Mouse (Mus musculus) hindbrain, embryonic 10.5 days (tissue): ENCODE data around the gene Cps1. TPM values are rescaled to one million over a fixed set of nuclear protein-coding genes. Genes with fewer than 3 reads are reported as not detected.

Experiments used
- DNase-seq: peaks from one replicate; pipeline ENCODE4 v3.0.0-alpha.2; 2017; ENCODE audit warnings: low spot score
- H3K27ac ChIP-seq: fragments of 300-500 bp; sonication (generic); 2 replicates; pipeline ENCODE4 v1.5.1; 2016; ENCODE audit warnings: mild to moderate bottlenecking, moderate library complexity
- H3K27me3 ChIP-seq: fragments of 300-500 bp; sonication (generic); 2 replicates; pipeline ENCODE4 v1.6.1; 2016; ENCODE audit warnings: mild to moderate bottlenecking; ENCODE audit not compliant: poor library complexity, insufficient read depth, severe bottlenecking
- H3K36me3 ChIP-seq: fragments of 300-500 bp; sonication (generic); 2 replicates; pipeline ENCODE4 v1.6.1; 2016; ENCODE audit warnings: mild to moderate bottlenecking, moderate library complexity
- H3K4me1 ChIP-seq: fragments of 300-500 bp; sonication (generic); replicated peaks from 2 replicates; pipeline ENCODE4 v1.6.1; 2016; ENCODE audit warnings: mild to moderate bottlenecking
- H3K4me3 ChIP-seq: fragments of 300-500 bp; sonication (generic); 2 replicates; pipeline ENCODE4 v1.5.1; 2016; ENCODE audit warnings: mild to moderate bottlenecking, moderate library complexity
- H3K9me3 ChIP-seq: fragments of 300-500 bp; sonication (generic); 2 replicates; pipeline ENCODE4 v1.6.1; 2016; ENCODE audit warnings: mild to moderate bottlenecking, moderate library complexity
- WGBS: fragments of 180-500 bp; shearing (Covaris S2); methylation state at CpG from one replicate; pipeline ENCODE4 v1.1.7; 2016; 5-methylcytosine and 5-hydroxymethylcytosine counted together
- polyA plus RNA-seq: library from polyadenylated mRNA; unstranded; fragments of >200 nt; fragmentation: Nextera tagmentation; extraction: Ambion mirVana; gene quantifications from 2 replicates; pipeline ENCODE4 v1.2.1, GENCODE M21; 2016

Gene Cps1
- polyA plus RNA-seq, 1 experiment from 2014 or later: not detected

GRCm38 (mm10) chr1:67151246-67151645 lies 28.4 kb downstream of the Cps1 start:
- no peaks in the 10 kb centered on the region for H3K27me3 ChIP-seq
- no peak for DNase-seq
- no peak overlapping the region for H3K27ac ChIP-seq
- no peaks in the 10 kb centered on the region for H3K4me1 ChIP-seq
- 0 out of 2 replicates have a peak, but pooled peaks cover 6% of the 10 kb centered on the region for H3K9me3 ChIP-seq
- no peaks in the 10 kb centered on the region for H3K36me3 ChIP-seq
- WGBS: 89% methylated on average over 3 of the region's 3 CpGs
- no peak overlapping the region for H3K4me3 ChIP-seq

DNA sequence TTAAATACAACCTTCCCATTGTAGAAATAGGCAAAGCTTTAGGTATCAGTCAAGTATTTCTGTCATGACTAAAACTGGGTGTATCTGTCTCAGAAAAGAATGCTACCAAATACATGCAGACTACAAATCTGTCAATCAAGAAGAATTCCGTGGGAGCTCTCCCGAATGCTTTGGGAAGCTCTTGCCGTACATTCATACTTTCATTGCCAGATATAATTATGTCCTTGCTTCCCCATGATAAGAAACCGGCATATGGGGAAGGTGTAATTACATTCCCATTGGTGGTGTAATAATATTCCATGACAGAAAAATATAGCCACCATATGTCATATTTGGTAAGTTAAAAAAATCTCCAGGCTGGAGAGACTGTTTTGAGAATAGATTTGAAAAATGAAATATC lies 44.5 kb downstream of the Cps1 start:
- H3K27ac ChIP-seq: no peak overlapping the region
- H3K27me3 ChIP-seq: no peaks in the 10 kb centered on the region
- H3K4me1 ChIP-seq: no peaks in the 10 kb centered on the region
- WGBS: 92% methylated on average over 4 of the region's 4 CpGs
- DNase-seq: no peak
- no peaks in the 10 kb centered on the region for H3K36me3 ChIP-seq
- H3K4me3 ChIP-seq: no peak overlapping the region
- H3K9me3 ChIP-seq: no peaks in the 10 kb centered on the region

- no peaks in the 10 kb centered on the region for H3K4me1 ChIP-seq
- 19% methylated on average over 7 of the region's 7 CpGs for WGBS
- no peaks in the 10 kb centered on the region for H3K27me3 ChIP-seq
- DNase-seq: peak; percentile 63
- H3K27ac ChIP-seq: no peak overlapping the region
- H3K36me3 ChIP-seq: no peaks in the 10 kb centered on the region
- no peak overlapping the region for H3K4me3 ChIP-seq
- no peaks in the 10 kb centered on the region for H3K9me3 ChIP-seq
Observed at GRCm38 (mm10) chr1:67181165-67181564, 58.3 kb downstream of the Cps1 start.

- no peak overlapping the region for H3K4me3 ChIP-seq
- H3K9me3 ChIP-seq: no peaks in the 10 kb centered on the region
- 91% methylated on average over 7 of the region's 7 CpGs for WGBS
- H3K27ac ChIP-seq: no peak overlapping the region
- no peaks in the 10 kb centered on the region for H3K4me1 ChIP-seq
- H3K27me3 ChIP-seq: no peaks in the 10 kb centered on the region
- no peaks in the 10 kb centered on the region for H3K36me3 ChIP-seq
- no peak for DNase-seq
Observed at GRCm38 (mm10) chr1:67182201-67182600, 59.4 kb downstream of the Cps1 start.

- H3K27me3 ChIP-seq: no peaks in the 10 kb centered on the region
- H3K4me1 ChIP-seq: no peaks in the 10 kb centered on the region
- 86% methylated on average over 6 of the region's 6 CpGs for WGBS
- H3K4me3 ChIP-seq: no peak overlapping the region
- H3K27ac ChIP-seq: no peak overlapping the region
- DNase-seq: no peak
- no peaks in the 10 kb centered on the region for H3K9me3 ChIP-seq
- H3K36me3 ChIP-seq: no peaks in the 10 kb centered on the region
Observed at GRCm38 (mm10) chr1:67183532-67183931, 60.7 kb downstream of the Cps1 start.

DNA sequence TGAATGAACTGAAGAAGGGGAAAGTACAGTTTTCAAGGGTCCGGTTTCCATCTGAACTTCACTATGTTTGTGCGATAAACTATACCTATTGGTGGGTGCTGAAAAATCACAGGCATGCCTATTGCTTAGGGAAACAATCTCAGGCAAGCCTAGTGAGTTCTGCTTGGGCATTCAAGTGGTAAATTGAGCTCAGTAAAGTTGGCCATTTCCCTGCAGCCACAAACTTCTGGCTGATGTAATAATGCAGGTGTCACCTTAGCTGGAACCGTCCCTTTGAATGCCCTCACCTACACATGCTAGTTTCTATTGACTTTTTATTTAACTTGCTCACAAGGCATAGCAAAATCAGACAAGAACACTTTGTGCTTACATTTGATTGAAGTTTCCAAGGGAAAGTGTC lies 61.3 kb downstream of the Cps1 start:
- H3K27me3 ChIP-seq: no peaks in the 10 kb centered on the region
- H3K9me3 ChIP-seq: no peaks in the 10 kb centered on the region
- no peak overlapping the region for H3K4me3 ChIP-seq
- H3K4me1 ChIP-seq: no peaks in the 10 kb centered on the region
- DNase-seq: no peak
- no peaks in the 10 kb centered on the region for H3K36me3 ChIP-seq
- 84% methylated on average over 3 of the region's 3 CpGs for WGBS
- no peak overlapping the region for H3K27ac ChIP-seq

DNA sequence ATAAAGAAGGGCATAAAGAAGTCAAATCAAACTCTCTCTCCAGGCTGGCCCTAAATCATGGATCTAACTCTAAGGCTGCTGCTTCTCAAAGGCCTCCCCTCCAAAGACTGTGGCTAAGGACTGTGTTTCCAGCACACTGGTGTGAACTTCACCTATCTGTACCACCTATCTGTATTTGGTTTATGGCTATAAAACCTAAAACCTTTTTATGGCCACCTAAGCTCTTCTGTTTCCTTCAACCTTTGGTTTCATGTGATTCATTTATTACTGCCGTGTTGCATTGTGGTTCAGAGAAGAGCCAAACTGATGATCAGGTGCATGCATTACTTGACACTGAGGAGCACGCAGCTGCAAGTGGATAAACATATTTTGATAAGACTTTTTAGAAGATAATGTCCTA lies 74.5 kb downstream of the Cps1 start:
- no peak overlapping the region for H3K4me3 ChIP-seq
- H3K27me3 ChIP-seq: no peaks in the 10 kb centered on the region
- DNase-seq: no peak
- H3K9me3 ChIP-seq: no peaks in the 10 kb centered on the region
- H3K27ac ChIP-seq: no peak overlapping the region
- no peaks in the 10 kb centered on the region for H3K4me1 ChIP-seq
- H3K36me3 ChIP-seq: no peaks in the 10 kb centered on the region
- WGBS: 95% methylated on average over 2 of the region's 2 CpGs

GRCm38 (mm10) chr1:67218339-67218944 lies 95.6 kb downstream of the Cps1 start:
- Histone ChIP-seq H3K4me3 (no peak overlapping the region), H3K36me3 (no peaks in the 10 kb centered on the region), H3K27me3 (no peaks in the 10 kb centered on the region), H3K9me3 (no peaks in the 10 kb centered on the region), H3K4me1 (peaks cover 5% of the 10 kb centered on the region; the same call in 1 of the 2 replicates), H3K27ac (no peak overlapping the region)
- 41% methylated on average over 2 of the region's 2 CpGs for WGBS
- peak; percentile 6 for DNase-seq

DNA sequence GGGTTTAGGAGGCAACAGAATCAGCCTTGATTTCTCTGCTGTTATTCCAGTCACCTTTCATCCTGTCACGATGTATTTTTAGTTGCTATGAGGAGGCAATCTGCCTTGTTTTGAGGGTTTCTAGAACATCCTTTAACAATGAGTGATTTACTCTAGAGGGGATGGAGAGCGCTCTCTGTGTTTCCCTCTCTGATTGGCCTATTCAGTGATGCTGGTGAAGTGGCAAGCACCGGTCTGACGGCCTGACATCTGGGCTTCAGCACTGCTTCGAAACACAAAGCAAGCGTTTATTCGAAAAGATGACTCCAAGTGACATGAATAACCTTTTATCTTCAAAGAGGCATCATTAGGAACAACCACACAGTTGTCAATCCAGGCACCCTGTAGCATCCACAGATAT lies 100.8 kb downstream of the Cps1 start:
- H3K9me3 ChIP-seq: no peaks in the 10 kb centered on the region
- H3K4me1 ChIP-seq: peaks cover 2% of the 10 kb centered on the region; the same call in 1 of the 2 replicates
- no peak overlapping the region for H3K27ac ChIP-seq
- DNase-seq: no peak
- H3K4me3 ChIP-seq: no peak overlapping the region
- no peaks in the 10 kb centered on the region for H3K36me3 ChIP-seq
- WGBS: 61% methylated on average over 7 of the region's 7 CpGs
- H3K27me3 ChIP-seq: no peaks in the 10 kb centered on the region

DNA sequence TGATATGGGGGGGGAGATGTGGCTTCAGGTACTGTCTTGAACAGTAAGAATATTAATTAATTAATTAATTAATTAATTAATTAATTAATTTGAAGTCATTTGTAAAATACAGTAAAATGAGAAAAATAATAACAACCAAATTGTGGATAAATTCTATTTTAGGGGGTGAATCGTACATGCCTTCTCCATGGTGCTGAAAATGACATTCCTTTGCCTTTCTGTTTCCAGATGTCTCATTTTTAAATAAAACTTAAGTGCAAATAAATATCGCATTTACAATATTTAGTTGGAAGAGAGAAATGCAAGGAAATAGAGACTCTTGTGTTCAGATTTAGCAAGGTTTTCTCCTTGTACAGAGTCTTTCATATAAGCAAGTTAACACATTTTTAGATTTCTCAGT lies 112.0 kb downstream of the Cps1 start:
- H3K4me3 ChIP-seq: no peak overlapping the region
- H3K36me3 ChIP-seq: no peaks in the 10 kb centered on the region
- no peak overlapping the region for H3K27ac ChIP-seq
- DNase-seq: no peak
- H3K9me3 ChIP-seq: no peaks in the 10 kb centered on the region
- 86% methylated on average over 2 of the region's 2 CpGs for WGBS
- H3K27me3 ChIP-seq: no peaks in the 10 kb centered on the region
- H3K4me1 ChIP-seq: no peaks in the 10 kb centered on the region

GRCm38 (mm10) chr1:67235468-67236217 lies 112.8 kb downstream of the Cps1 start:
- no peaks in the 10 kb centered on the region for H3K36me3 ChIP-seq
- WGBS: 83% methylated on average over 7 of the region's 7 CpGs
- no peaks in the 10 kb centered on the region for H3K9me3 ChIP-seq
- H3K4me1 ChIP-seq: no peaks in the 10 kb centered on the region
- H3K4me3 ChIP-seq: no peak overlapping the region
- no peak overlapping the region for H3K27ac ChIP-seq
- H3K27me3 ChIP-seq: no peaks in the 10 kb centered on the region
- no peak for DNase-seq

GRCm38 (mm10) chr1:67238446-67238845 lies 115.6 kb downstream of the Cps1 start:
- no peaks in the 10 kb centered on the region for H3K36me3 ChIP-seq
- H3K4me1 ChIP-seq: no peaks in the 10 kb centered on the region
- no peaks in the 10 kb centered on the region for H3K27me3 ChIP-seq
- DNase-seq: no peak
- 86% methylated on average over 1 of the region's 1 CpGs for WGBS
- no peak overlapping the region for H3K27ac ChIP-seq
- no peaks in the 10 kb centered on the region for H3K9me3 ChIP-seq
- H3K4me3 ChIP-seq: no peak overlapping the region

- no peak overlapping the region for H3K27ac ChIP-seq
- no peaks in the 10 kb centered on the region for H3K9me3 ChIP-seq
- no peaks in the 10 kb centered on the region for H3K4me1 ChIP-seq
- no peaks in the 10 kb centered on the region for H3K36me3 ChIP-seq
- DNase-seq: no peak
- no peaks in the 10 kb centered on the region for H3K27me3 ChIP-seq
- 94% methylated on average over 1 of the region's 1 CpGs for WGBS
- H3K4me3 ChIP-seq: no peak overlapping the region
Observed at GRCm38 (mm10) chr1:67238941-67239340, 116.1 kb downstream of the Cps1 start.
